Mouse (Mus musculus) ES-Bruce4 (cell line): ENCODE data around the gene Cd8b1. TPM values are rescaled to one million over a fixed set of nuclear protein-coding genes. Genes with fewer than 3 reads are reported as not detected.

ENCODE experiments used
- H3K27ac ChIP-seq: 2 replicates; pipeline ENCODE4 v1.5.1; 2012; ENCODE audit warnings: low read length, inconsistent platforms; ENCODE audit not compliant: insufficient read depth
- H3K27me3 ChIP-seq: 2 replicates; pipeline ENCODE4 v1.6.1; 2012; ENCODE audit warnings: mild to moderate bottlenecking, low read length, inconsistent platforms; ENCODE audit not compliant: control insufficient read depth, poor library complexity, insufficient read depth, severe bottlenecking
- H3K36me3 ChIP-seq: 2 replicates; pipeline ENCODE4 v1.6.1; 2012; ENCODE audit warnings: inconsistent platforms, mild to moderate bottlenecking, low read length, moderate library complexity; ENCODE audit not compliant: control insufficient read depth, poor library complexity, insufficient read depth, severe bottlenecking
- H3K4me1 ChIP-seq: one replicate; pipeline ENCODE4 v1.8.1; 2011; ENCODE audit warnings: low read length; ENCODE audit not compliant: control insufficient read depth, insufficient read depth
- H3K4me3 ChIP-seq: 2 replicates; pipeline ENCODE4 v1.5.1; 2011; ENCODE audit warnings: low read depth, mild to moderate bottlenecking, low read length
- H3K9ac ChIP-seq: 2 replicates; pipeline ENCODE4 v1.6.1; 2012; ENCODE audit warnings: low read depth, mild to moderate bottlenecking, inconsistent platforms; ENCODE audit not compliant: poor library complexity, severe bottlenecking
- H3K9me3 ChIP-seq: replicated peaks from 2 replicates; pipeline ENCODE4 v1.6.1; 2012; ENCODE audit warnings: mild to moderate bottlenecking, low read length, inconsistent platforms; ENCODE audit not compliant: control insufficient read depth, poor library complexity, insufficient read depth, severe bottlenecking
- CTCF ChIP-seq: IDR thresholded peaks from one replicate; pipeline ENCODE4 v1.8.1; 2011; ENCODE audit warnings: low read depth, low read length
- EP300 ChIP-seq: IDR thresholded peaks from 2 replicates; pipeline ENCODE4 v1.6.1; 2011; ENCODE audit warnings: low read depth, low read length; ENCODE audit not compliant: insufficient read depth
- POLR2A ChIP-seq: IDR thresholded peaks from one replicate; pipeline ENCODE4 v1.8.1; 2011; ENCODE audit warnings: low read length; ENCODE audit not compliant: insufficient read depth
- polyA plus RNA-seq: library from polyadenylated mRNA; stranded (reverse); fragments of >200 nt; gene quantifications from 2 replicates; pipeline ENCODE4 v1.2.4, GENCODE M21; 2011; ENCODE audit warnings: low read depth; ENCODE audit not compliant: missing spikeins, insufficient read depth, insufficient read length

Cd8b1 gene
- polyA plus RNA-seq, 1 experiment: not detected

DNA sequence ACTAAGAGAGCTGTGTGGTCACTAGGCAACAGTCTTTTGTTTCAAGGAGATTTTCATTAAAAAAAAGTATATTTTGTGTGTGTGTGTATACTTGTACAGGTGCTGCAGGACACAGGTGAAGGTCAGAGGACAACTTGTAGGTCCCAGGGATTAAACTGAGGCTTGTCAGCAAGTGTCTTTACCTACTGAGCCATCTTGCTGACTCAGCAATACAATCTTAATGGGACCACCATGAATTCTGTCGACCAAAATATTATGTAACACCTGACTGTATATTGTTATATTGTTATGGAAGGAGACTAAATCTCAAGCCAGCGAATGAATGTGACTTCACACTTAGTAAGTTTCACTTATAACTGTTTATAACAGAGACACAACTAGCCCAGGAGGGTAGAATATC is 24.5 kb upstream of the Cd8b1 start:
- Histone ChIP-seq H3K4me3 (no peak overlapping the region), H3K36me3 (no peaks in the 10 kb centered on the region)

DNA sequence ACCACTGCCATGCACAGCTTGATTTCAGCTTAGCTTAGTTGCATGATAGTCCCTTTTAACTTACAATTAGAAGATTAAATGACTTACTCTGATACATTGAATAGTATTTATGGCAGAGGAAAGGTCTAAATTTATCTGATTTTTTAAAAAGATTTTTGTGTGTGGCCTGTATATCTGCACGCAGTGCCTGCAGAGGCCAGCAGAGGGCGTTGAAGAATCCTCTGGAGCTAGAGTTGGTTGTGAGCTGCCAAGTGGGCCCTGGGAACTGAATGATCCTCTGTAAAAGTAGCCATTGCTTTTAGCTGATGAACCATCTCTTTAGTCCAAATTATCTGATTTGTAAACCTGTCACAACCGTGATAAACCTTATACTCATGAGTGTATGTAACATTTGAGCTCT is 23.8 kb upstream of the Cd8b1 start:
- Histone ChIP-seq H3K36me3 (no peaks in the 10 kb centered on the region), H3K9ac (no peak overlapping the region), H3K27ac (no peak overlapping the region), H3K27me3 (no peaks in the 10 kb centered on the region), H3K4me1 (no peaks in the 10 kb centered on the region), H3K9me3 (no peaks in the 10 kb centered on the region), H3K4me3 (no peak overlapping the region)
- TF ChIP-seq POLR2A (no peak), CTCF (peak; percentile 73)

More for the DNA sequence above, 24.5 kb upstream of the Cd8b1 start:
- Histone ChIP-seq H3K4me1 (no peaks in the 10 kb centered on the region), H3K27me3 (no peaks in the 10 kb centered on the region), H3K9ac (no peak overlapping the region), H3K27ac (no peak overlapping the region), H3K9me3 (no peaks in the 10 kb centered on the region)
- TF ChIP-seq POLR2A (no peak), EP300 (no peak), CTCF (no peak)

DNA sequence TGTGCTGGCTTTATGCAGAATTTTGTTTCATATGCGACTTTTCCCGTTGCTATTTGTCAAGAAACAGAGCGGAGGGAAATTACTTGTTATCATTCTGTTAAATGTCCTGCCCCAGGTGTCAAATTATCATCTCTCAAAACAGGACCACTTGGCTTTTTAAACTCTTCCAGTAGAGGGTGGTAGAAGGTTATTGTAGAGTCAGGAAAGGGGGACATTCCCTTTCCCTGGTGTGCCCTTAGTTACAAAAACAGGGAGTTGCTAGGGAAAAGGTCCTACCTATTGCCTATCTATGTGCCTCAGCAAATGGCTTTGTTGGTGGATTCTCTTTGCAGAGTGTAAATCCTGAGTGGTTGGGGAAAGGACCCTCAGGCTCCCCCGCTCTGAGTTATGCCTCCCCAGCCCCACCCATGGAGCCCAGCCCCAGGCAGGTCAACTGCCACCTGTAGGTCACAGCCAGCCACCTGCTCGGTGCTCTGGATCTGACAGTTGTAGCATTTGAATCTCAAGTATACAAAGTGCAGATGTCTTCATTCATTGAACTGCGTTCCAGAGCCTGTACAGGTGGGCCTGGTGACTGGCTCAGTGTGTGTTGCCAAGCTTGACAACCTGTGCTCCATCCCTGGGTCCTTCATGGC is 20.4 kb upstream of the Cd8b1 start:
- TF ChIP-seq EP300 (0 out of 2 replicates have a peak, but pooled peaks have one; percentile 28), CTCF (peak; percentile 8), POLR2A (no peak)
- no peaks in the 10 kb centered on the region for H3K9me3 ChIP-seq
- no peaks in the 10 kb centered on the region for H3K36me3 ChIP-seq
- H3K4me1 ChIP-seq: no peaks in the 10 kb centered on the region
- H3K4me3 ChIP-seq: no peak overlapping the region
- no peak overlapping the region for H3K9ac ChIP-seq
- H3K27me3 ChIP-seq: no peaks in the 10 kb centered on the region
- no peak overlapping the region for H3K27ac ChIP-seq

DNA sequence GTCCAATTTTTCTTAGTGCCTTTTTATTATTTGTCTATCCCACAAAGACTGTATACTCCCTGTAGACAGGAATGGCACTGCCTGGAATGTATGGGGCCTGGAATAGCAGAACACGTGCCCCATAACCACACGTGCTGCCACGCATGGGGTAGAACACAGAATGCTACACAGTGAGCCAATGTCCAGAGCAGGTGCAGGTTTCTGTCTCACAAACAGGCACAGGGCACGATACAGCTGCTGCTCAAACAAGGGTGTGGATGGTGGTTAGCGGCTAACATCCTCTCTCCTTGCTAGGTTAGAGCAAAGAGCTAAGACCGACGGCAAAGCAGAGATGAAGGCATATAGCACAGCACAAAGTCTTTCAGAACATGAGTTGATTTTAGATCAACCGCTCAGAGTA is 15.1 kb upstream of the Cd8b1 start:
- no peak for TF ChIP-seq EP300
- no peak for TF ChIP-seq POLR2A
- no peak for TF ChIP-seq CTCF
- H3K27me3 ChIP-seq: no peaks in the 10 kb centered on the region
- H3K9me3 ChIP-seq: no peaks in the 10 kb centered on the region
- no peaks in the 10 kb centered on the region for H3K4me1 ChIP-seq
- no peak overlapping the region for H3K9ac ChIP-seq
- H3K36me3 ChIP-seq: no peaks in the 10 kb centered on the region
- no peak overlapping the region for H3K4me3 ChIP-seq
- no peak overlapping the region for H3K27ac ChIP-seq

DNA sequence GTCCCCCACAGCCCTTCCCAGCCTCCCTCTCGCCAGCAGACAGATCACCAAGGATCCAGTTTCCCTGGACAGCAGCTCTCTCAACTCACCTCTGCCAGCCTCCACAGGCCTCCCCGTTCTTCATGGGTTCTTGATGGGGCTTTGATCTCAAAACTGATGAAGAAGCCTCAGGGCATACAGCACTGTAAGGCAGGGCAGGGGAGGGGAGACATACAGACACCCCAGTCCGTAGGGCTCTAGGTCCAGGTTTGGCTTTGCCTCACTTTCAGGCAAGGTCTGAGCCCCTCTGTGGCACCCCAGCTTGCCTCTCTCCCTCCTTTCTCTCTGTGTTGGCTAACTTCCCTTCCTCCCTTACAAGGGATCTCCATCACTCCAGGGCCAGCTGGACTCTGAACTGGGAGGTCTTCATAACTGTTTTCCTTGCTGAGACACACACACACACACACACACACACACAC is 733 bp upstream of the Cd8b1 start, which contains the start of gene Smyd1:
Smyd1 (minus strand) TSS at position 408 of the 458 bp plus-strand sequence.
- Histone ChIP-seq H3K4me3 (no peak within 1 kb of the TSS), H3K27me3 (no peaks in the 10 kb centered on the region), H3K4me1 (no peaks in the 10 kb centered on the region), H3K9ac (no peak within 1 kb of the TSS), H3K36me3 (no peaks in the 10 kb centered on the region), H3K27ac (no peak within 1 kb of the TSS), H3K9me3 (no peaks in the 10 kb centered on the region)
- TF ChIP-seq EP300: no peak
- no peak for TF ChIP-seq CTCF
- no peak for TF ChIP-seq POLR2A

DNA sequence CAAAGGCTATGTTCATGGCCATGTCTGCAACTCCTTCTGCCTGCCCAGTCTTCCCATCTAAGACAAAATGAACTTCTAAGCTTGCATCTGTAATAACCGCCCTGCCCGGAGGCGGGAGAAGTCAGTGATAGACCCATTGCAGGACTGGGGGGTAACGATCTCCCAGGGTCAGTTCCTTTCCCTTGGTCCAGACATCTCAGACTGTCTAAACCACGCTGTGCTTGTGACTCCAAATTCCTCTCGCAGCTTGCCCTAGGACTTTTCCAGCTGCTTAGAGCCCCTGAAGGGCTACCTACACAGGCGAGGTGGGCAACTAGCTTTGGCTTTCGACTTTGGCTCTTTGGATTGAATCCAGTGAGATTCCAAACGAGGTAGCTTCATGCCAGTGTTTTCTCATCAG is 2.2 kb downstream of the Cd8b1 start:
- no peaks in the 10 kb centered on the region for H3K4me1 ChIP-seq
- H3K27me3 ChIP-seq: no peaks in the 10 kb centered on the region
- H3K36me3 ChIP-seq: no peaks in the 10 kb centered on the region
- no peak overlapping the region for H3K9ac ChIP-seq
- no peak overlapping the region for H3K4me3 ChIP-seq
- no peaks in the 10 kb centered on the region for H3K9me3 ChIP-seq
- H3K27ac ChIP-seq: no peak overlapping the region
- TF ChIP-seq CTCF: no peak
- TF ChIP-seq EP300: no peak
- TF ChIP-seq POLR2A: no peak
